Mouse (Mus musculus): ENCODE measurements around the gene Qpctl. TPM values are rescaled to one million over a fixed set of nuclear protein-coding genes. Genes with fewer than 3 reads are reported as not detected.

The Qpctl gene
- polyA plus RNA-seq, 1 experiment = 15.3 TPM

GRCm38 (mm10) chr7:19136168-19136567 is 12.9 kb downstream of the Qpctl start:
- Histone ChIP-seq H3K4me3 (ENCODE audit: control insufficient read depth, insufficient read depth, low read length) (no peak overlapping the region), H3K4me1 (replicated peaks; ENCODE audit: control insufficient read depth, insufficient read depth, low read length) (peaks cover 16% of the 10 kb centered on the region), H3K27ac (ENCODE audit: control insufficient read depth, insufficient read depth, low read length) (no peak overlapping the region), H3K27me3 (ENCODE audit: control insufficient read depth, insufficient read depth, low read length) (no peaks in the 10 kb centered on the region), H3K36me3 (ENCODE audit: control insufficient read depth, insufficient read depth, low read length) (peaks cover 21% of the 10 kb centered on the region; the same call in 1 of the 2 replicates)
- 98% methylated on average over 13 of the region's 13 CpGs for WGBS
- TF ChIP-seq CTCF (IDR thresholded peaks at IDR 0.05; ENCODE audit: borderline replicate concordance, control insufficient read depth, extremely low read depth, insufficient read depth, low read length, poor library complexity) = no peak
- no peak for TF ChIP-seq POLR2A (IDR thresholded peaks at IDR 0.05; ENCODE audit: control insufficient read depth, extremely low read depth, insufficient read depth, low read length, poor library complexity)
- DNase-seq = no peak

- Histone ChIP-seq H3K27me3 (ENCODE audit: control insufficient read depth, insufficient read depth, low read length) (no peaks in the 10 kb centered on the region), H3K27ac (ENCODE audit: control insufficient read depth, insufficient read depth, low read length) (no peak overlapping the region), H3K4me1 (replicated peaks; ENCODE audit: control insufficient read depth, insufficient read depth, low read length) (peaks cover 10% of the 10 kb centered on the region), H3K4me3 (ENCODE audit: control insufficient read depth, insufficient read depth, low read length) (peak overlapping the region; percentile 42), H3K36me3 (ENCODE audit: control insufficient read depth, insufficient read depth, low read length) (peaks cover 10% of the 10 kb centered on the region; the same call in 1 of the 2 replicates)
- peak; percentile 92 for DNase-seq
- WGBS = 1% methylated on average over 39 of the region's 39 CpGs
- TF ChIP-seq CTCF (IDR thresholded peaks at IDR 0.05; ENCODE audit: borderline replicate concordance, control insufficient read depth, extremely low read depth, insufficient read depth, low read length, poor library complexity) (peak; percentile 90), POLR2A (IDR thresholded peaks at IDR 0.05; ENCODE audit: control insufficient read depth, extremely low read depth, insufficient read depth, low read length, poor library complexity) (0 out of 2 replicates have a peak, but pooled peaks have one; percentile 42)
Measured at GRCm38 (mm10) chr7:19131324-19131848, 17.7 kb downstream of the Qpctl start.

GRCm38 (mm10) chr7:19130657-19131056 is 18.4 kb downstream of the Qpctl start:
- no peak for DNase-seq
- no peaks in the 10 kb centered on the region for H3K27me3 ChIP-seq (ENCODE audit: control insufficient read depth, insufficient read depth, low read length)
- 45% methylated on average over 4 of the region's 4 CpGs for WGBS
- no peak overlapping the region for H3K4me3 ChIP-seq (ENCODE audit: control insufficient read depth, insufficient read depth, low read length)
- TF ChIP-seq POLR2A (IDR thresholded peaks at IDR 0.05; ENCODE audit: control insufficient read depth, extremely low read depth, insufficient read depth, low read length, poor library complexity) = no peak
- no peak for TF ChIP-seq CTCF (IDR thresholded peaks at IDR 0.05; ENCODE audit: borderline replicate concordance, control insufficient read depth, extremely low read depth, insufficient read depth, low read length, poor library complexity)
- H3K36me3 ChIP-seq (ENCODE audit: control insufficient read depth, insufficient read depth, low read length) = peaks cover 3% of the 10 kb centered on the region; the same call in 1 of the 2 replicates
- peaks cover 6% of the 10 kb centered on the region for H3K4me1 ChIP-seq (replicated peaks; ENCODE audit: control insufficient read depth, insufficient read depth, low read length)
- H3K27ac ChIP-seq (ENCODE audit: control insufficient read depth, insufficient read depth, low read length) = no peak overlapping the region

- WGBS = 93% methylated on average over 5 of the region's 5 CpGs
- no peak overlapping the region for H3K4me3 ChIP-seq (ENCODE audit: control insufficient read depth, insufficient read depth, low read length)
- H3K27ac ChIP-seq (ENCODE audit: control insufficient read depth, insufficient read depth, low read length) = no peak overlapping the region
- DNase-seq = no peak
- H3K4me1 ChIP-seq (replicated peaks; ENCODE audit: control insufficient read depth, insufficient read depth, low read length) = peaks cover 6% of the 10 kb centered on the region
- no peak for TF ChIP-seq POLR2A (IDR thresholded peaks at IDR 0.05; ENCODE audit: control insufficient read depth, extremely low read depth, insufficient read depth, low read length, poor library complexity)
- TF ChIP-seq CTCF (IDR thresholded peaks at IDR 0.05; ENCODE audit: borderline replicate concordance, control insufficient read depth, extremely low read depth, insufficient read depth, low read length, poor library complexity) = no peak
- H3K27me3 ChIP-seq (ENCODE audit: control insufficient read depth, insufficient read depth, low read length) = no peaks in the 10 kb centered on the region
- H3K36me3 ChIP-seq (ENCODE audit: control insufficient read depth, insufficient read depth, low read length) = no peaks in the 10 kb centered on the region
Measured at GRCm38 (mm10) chr7:19129396-19129795, 19.7 kb downstream of the Qpctl start.

GRCm38 (mm10) chr7:19127744-19128143 is 21.3 kb downstream of the Qpctl start:
- no peak for DNase-seq
- TF ChIP-seq POLR2A (IDR thresholded peaks at IDR 0.05; ENCODE audit: control insufficient read depth, extremely low read depth, insufficient read depth, low read length, poor library complexity) = no peak
- no peak for TF ChIP-seq CTCF (IDR thresholded peaks at IDR 0.05; ENCODE audit: borderline replicate concordance, control insufficient read depth, extremely low read depth, insufficient read depth, low read length, poor library complexity)
- H3K4me1 ChIP-seq (replicated peaks; ENCODE audit: control insufficient read depth, insufficient read depth, low read length) = peaks cover 6% of the 10 kb centered on the region
- no peak overlapping the region for H3K4me3 ChIP-seq (ENCODE audit: control insufficient read depth, insufficient read depth, low read length)
- WGBS = 89% methylated on average over 5 of the region's 5 CpGs
- no peaks in the 10 kb centered on the region for H3K36me3 ChIP-seq (ENCODE audit: control insufficient read depth, insufficient read depth, low read length)
- H3K27ac ChIP-seq (ENCODE audit: control insufficient read depth, insufficient read depth, low read length) = no peak overlapping the region
- no peaks in the 10 kb centered on the region for H3K27me3 ChIP-seq (ENCODE audit: control insufficient read depth, insufficient read depth, low read length)

- 88% methylated on average over 6 of the region's 6 CpGs for WGBS
- H3K27ac ChIP-seq (ENCODE audit: control insufficient read depth, insufficient read depth, low read length) = no peak overlapping the region
Measured at GRCm38 (mm10) chr7:19124713-19125112, 24.4 kb downstream of the Qpctl start.

More at GRCm38 (mm10) chr7:19124713-19125112, 24.4 kb downstream of the Qpctl start:
- TF ChIP-seq CTCF (IDR thresholded peaks at IDR 0.05; ENCODE audit: borderline replicate concordance, control insufficient read depth, extremely low read depth, insufficient read depth, low read length, poor library complexity) = no peak
- no peak for TF ChIP-seq POLR2A (IDR thresholded peaks at IDR 0.05; ENCODE audit: control insufficient read depth, extremely low read depth, insufficient read depth, low read length, poor library complexity)
- no peaks in the 10 kb centered on the region for H3K36me3 ChIP-seq (ENCODE audit: control insufficient read depth, insufficient read depth, low read length)
- no peak overlapping the region for H3K4me3 ChIP-seq (ENCODE audit: control insufficient read depth, insufficient read depth, low read length)
- no peaks in the 10 kb centered on the region for H3K27me3 ChIP-seq (ENCODE audit: control insufficient read depth, insufficient read depth, low read length)
- peaks cover 3% of the 10 kb centered on the region for H3K4me1 ChIP-seq (replicated peaks; ENCODE audit: control insufficient read depth, insufficient read depth, low read length)
- no peak for DNase-seq
